Mouse (Mus musculus): ENCODE measurements around the gene Zbtb24.
A peak's percentile ranks its signal among the peaks of the same experiment; 100 is the strongest.
"Not testable (repeated sequence)": the region's sequence is repeated elsewhere in the genome, so short reads cannot be mapped to it uniquely, and the experiment has no call there.

- TF ChIP-seq CTCF (IDR thresholded peaks at IDR 0.05; ENCODE audit: control insufficient read depth, insufficient read depth, low read length) = peak; percentile 76
- not testable (repeated sequence) for TF ChIP-seq POLR2A (IDR thresholded peaks at IDR 0.05; ENCODE audit: borderline replicate concordance, control insufficient read depth, low read depth, low read length)
These were observed 55.3 kb downstream of the Zbtb24 start for GRCm38 (mm10) chr10:41505446-41505845.

All from bone marrow, adult 2 months (tissue).